Mouse (Mus musculus): ENCODE data around the gene Wnt5b.

GRCm38 (mm10) chr6:119587897-119588296 is 43.8 kb upstream of the Wnt5b start:
- no peak for TF ChIP-seq CTCF (IDR thresholded peaks at IDR 0.05; ENCODE audit: low read depth)
- no peak for TF ChIP-seq EP300 (IDR thresholded peaks at IDR 0.05; ENCODE audit: low read depth)

Measured in liver, embryonic 14.5 days (tissue).